Mouse (Mus musculus) spleen, adult 2 months (tissue): ENCODE data around the gene Ube3b. TPM values are rescaled to one million over a fixed set of nuclear protein-coding genes. Genes with fewer than 3 reads are reported as not detected.

Experiments
- DNase-seq, 2 experiments: peaks; one replicate each; pipeline versions ENCODE4 v3.0.0 to v3.0.0-alpha.2; 2012 to 2021; ENCODE audit warnings: low spot score in 2 of 2, low read depth in 1 of 2
- H3K27ac ChIP-seq: fragments of 200-500 bp; 2 replicates; pipeline ENCODE4 v1.5.1; 2012; ENCODE audit warnings: low read length, inconsistent platforms; ENCODE audit not compliant: insufficient read depth
- H3K27me3 ChIP-seq: fragments of 200-500 bp; 2 replicates; pipeline ENCODE4 v1.6.1; 2012; ENCODE audit warnings: mild to moderate bottlenecking, moderate library complexity, low read length, inconsistent platforms; ENCODE audit not compliant: control insufficient read depth, insufficient read depth
- H3K36me3 ChIP-seq: fragments of 200-500 bp; 2 replicates; pipeline ENCODE4 v1.6.1; 2012; ENCODE audit warnings: mild to moderate bottlenecking, low read length, inconsistent platforms; ENCODE audit not compliant: control insufficient read depth, insufficient read depth
- H3K4me1 ChIP-seq: fragments of 200-500 bp; 2 replicates; pipeline ENCODE4 v1.6.1; 2011; ENCODE audit warnings: inconsistent platforms; ENCODE audit not compliant: control insufficient read depth, insufficient read depth, insufficient read length
- H3K4me3 ChIP-seq: fragments of 200-500 bp; 2 replicates; pipeline ENCODE4 v1.5.1; 2011; ENCODE audit warnings: mild to moderate bottlenecking, inconsistent platforms; ENCODE audit not compliant: insufficient read depth, insufficient read length; ENCODE audit errors: extremely low read depth
- CTCF ChIP-seq: fragments of 200-500 bp; IDR thresholded peaks from 2 replicates; pipeline ENCODE4 v1.5.1; 2011; ENCODE audit warnings: mild to moderate bottlenecking, inconsistent platforms; ENCODE audit not compliant: insufficient read depth, insufficient read length, insufficient replicate concordance; ENCODE audit errors: extremely low read depth
- POLR2A ChIP-seq: fragments of 200-500 bp; IDR thresholded peaks from 2 replicates; pipeline ENCODE4 v1.6.1; 2011; ENCODE audit warnings: low read depth, low read length, inconsistent platforms
- WGBS: fragments of 180-500 bp; shearing (Covaris S2); methylation state at CpG from one replicate; pipeline ENCODE4 v1.1.7; 2018; 5-methylcytosine and 5-hydroxymethylcytosine counted together
- polyA plus RNA-seq: library from polyadenylated mRNA; depleted of rRNA; stranded (reverse); fragments of >200 nt; gene quantifications from 2 replicates; pipeline ENCODE4 v1.2.3, GENCODE M21; 2012

The Ube3b gene
- polyA plus RNA-seq, 1 experiment, result 44.4 TPM

GRCm38 (mm10) chr5:114368121-114368520, 12.3 kb upstream of the Ube3b start:
- no peaks in the 10 kb centered on the region for H3K27me3 ChIP-seq
- no peaks in the 10 kb centered on the region for H3K4me1 ChIP-seq
- TF ChIP-seq POLR2A, result no peak
- TF ChIP-seq CTCF, result no peak
- no peak overlapping the region for H3K27ac ChIP-seq
- no peak for DNase-seq
- 94% methylated on average over 14 of the region's 14 CpGs for WGBS
- H3K4me3 ChIP-seq, result no peak overlapping the region
- H3K36me3 ChIP-seq, result peaks cover 65% of the 10 kb centered on the region

GRCm38 (mm10) chr5:114368803-114369496, 11.5 kb upstream of the Ube3b start:
- WGBS, result 94% methylated on average over 16 of the region's 16 CpGs
- TF ChIP-seq POLR2A, result no peak
- no peak for TF ChIP-seq CTCF
- Histone ChIP-seq H3K36me3 (peaks cover 60% of the 10 kb centered on the region), H3K27ac (no peak overlapping the region), H3K27me3 (no peaks in the 10 kb centered on the region), H3K4me3 (no peak overlapping the region), H3K4me1 (no peaks in the 10 kb centered on the region)
- DNase-seq, result no peak

GRCm38 (mm10) chr5:114369921-114370320, 10.5 kb upstream of the Ube3b start:
- Histone ChIP-seq H3K36me3 (peaks cover 63% of the 10 kb centered on the region), H3K27me3 (no peaks in the 10 kb centered on the region), H3K4me3 (no peak overlapping the region), H3K4me1 (peaks cover 9% of the 10 kb centered on the region; the same call in 1 of the 2 replicates), H3K27ac (peak overlapping the region; percentile 58)
- DNase-seq, result no peak
- TF ChIP-seq POLR2A (no peak), CTCF (no peak)
- 87% methylated on average over 9 of the region's 9 CpGs for WGBS

GRCm38 (mm10) chr5:114370371-114370776, 10.0 kb upstream of the Ube3b start:
- no peak for TF ChIP-seq CTCF
- Histone ChIP-seq H3K27ac (peak overlapping the region; percentile 58; the same call in 1 of the 2 replicates), H3K36me3 (peaks cover 59% of the 10 kb centered on the region), H3K4me3 (no peak overlapping the region), H3K4me1 (peaks cover 14% of the 10 kb centered on the region; the same call in 1 of the 2 replicates), H3K27me3 (no peaks in the 10 kb centered on the region)
- no peak for DNase-seq
- WGBS, result 66% methylated on average over 9 of the region's 9 CpGs

GRCm38 (mm10) chr5:114371331-114371730, 9.1 kb upstream of the Ube3b start:
- no peak for DNase-seq
- Histone ChIP-seq H3K4me1 (peaks cover 20% of the 10 kb centered on the region; the same call in 1 of the 2 replicates), H3K27ac (peak overlapping the region; percentile 9; the same call in 1 of the 2 replicates), H3K4me3 (no peak overlapping the region), H3K27me3 (no peaks in the 10 kb centered on the region), H3K36me3 (peaks cover 50% of the 10 kb centered on the region)
- no peak for TF ChIP-seq CTCF
- no peak for TF ChIP-seq POLR2A
- 27% methylated on average over 3 of the region's 3 CpGs for WGBS

GRCm38 (mm10) chr5:114371731-114372473, 8.5 kb upstream of the Ube3b start:
- no peak for TF ChIP-seq CTCF
- TF ChIP-seq POLR2A, result no peak
- 67% methylated on average over 25 of the region's 25 CpGs for WGBS
- Histone ChIP-seq H3K36me3 (peaks cover 45% of the 10 kb centered on the region), H3K27ac (peak overlapping the region; percentile 27; the same call in 1 of the 2 replicates), H3K27me3 (no peaks in the 10 kb centered on the region), H3K4me1 (peaks cover 20% of the 10 kb centered on the region; the same call in 1 of the 2 replicates), H3K4me3 (no peak overlapping the region)
- DNase-seq, result no peak

- no peak for DNase-seq
- Histone ChIP-seq H3K36me3 (peaks cover 39% of the 10 kb centered on the region), H3K27me3 (no peaks in the 10 kb centered on the region), H3K27ac (peak overlapping the region; percentile 27; the same call in 1 of the 2 replicates), H3K4me1 (peaks cover 25% of the 10 kb centered on the region; the same call in 1 of the 2 replicates), H3K4me3 (no peak overlapping the region)
- no peak for TF ChIP-seq CTCF
- TF ChIP-seq POLR2A, result no peak
- 91% methylated on average over 11 of the region's 11 CpGs for WGBS
Observed at GRCm38 (mm10) chr5:114372565-114372964, 7.8 kb upstream of the Ube3b start.
